Mouse (Mus musculus) heart, embryonic 11.5 days (tissue): ENCODE results near the gene Dnase2a. TPM values are rescaled to one million over a fixed set of nuclear protein-coding genes. Genes with fewer than 3 reads are reported as not detected.

Source experiments
- ATAC-seq: fragments of 200-750 bp; cut with Nextera tagmentation; replicated peaks from 2 replicates; pipeline ENCODE4 v1.8.0; 2017; ENCODE audit warnings: moderate library complexity; ENCODE audit not compliant: insufficient number of reproducible peaks, low FRiP score, low TSS enrichment
- H3K27ac ChIP-seq: fragments of 300-500 bp; sonication (generic); 2 replicates; pipeline ENCODE4 v1.5.1; 2014; ENCODE audit warnings: mild to moderate bottlenecking, low read depth, low read length
- H3K27me3 ChIP-seq: fragments of 300-500 bp; sonication (generic); 2 replicates; pipeline ENCODE4 v1.6.1; 2014; ENCODE audit warnings: mild to moderate bottlenecking, low read length, mixed read lengths; ENCODE audit not compliant: control insufficient read depth, insufficient read depth
- H3K36me3 ChIP-seq: fragments of 300-500 bp; sonication (generic); 2 replicates; pipeline ENCODE4 v1.6.1; 2014; ENCODE audit warnings: mild to moderate bottlenecking, low read length, moderate library complexity, mixed read lengths; ENCODE audit not compliant: control insufficient read depth, insufficient read depth
- H3K4me1 ChIP-seq: fragments of 300-500 bp; sonication (generic); 2 replicates; pipeline ENCODE4 v1.6.1; 2014; ENCODE audit warnings: low read length; ENCODE audit not compliant: control insufficient read depth, insufficient read depth
- H3K4me2 ChIP-seq: fragments of 300-500 bp; sonication (generic); 2 replicates; pipeline ENCODE4 v1.6.1; 2014; ENCODE audit warnings: mild to moderate bottlenecking, moderate library complexity
- H3K4me3 ChIP-seq: fragments of 300-500 bp; sonication (generic); 2 replicates; pipeline ENCODE4 v1.5.1; 2014; ENCODE audit warnings: low read depth, low read length
- H3K9ac ChIP-seq: fragments of 300-500 bp; sonication (generic); 2 replicates; pipeline ENCODE4 v1.6.1; 2014; ENCODE audit warnings: mild to moderate bottlenecking, low read depth, low read length, moderate library complexity
- H3K9me3 ChIP-seq: fragments of 300-500 bp; sonication (generic); replicated peaks from 2 replicates; pipeline ENCODE4 v1.6.1; 2016; ENCODE audit warnings: low read length; ENCODE audit not compliant: control insufficient read depth
- WGBS: fragments of 180-500 bp; shearing (Covaris S2); extraction: QIAGEN DNeasy Blood & Tissue Kit; methylation state at CpG from one replicate; pipeline ENCODE4 v1.1.7; 2014; ENCODE audit not compliant: insufficient replicate concordance; 5-methylcytosine and 5-hydroxymethylcytosine counted together
- polyA plus RNA-seq: library from polyadenylated mRNA; unstranded; fragments of >200 nt; fragmentation: Nextera tagmentation; extraction: Ambion mirVana; gene quantifications from 2 replicates; pipeline ENCODE4 v1.2.1, GENCODE M21; 2014

The Dnase2a gene
- polyA plus RNA-seq = 4.3 and 5.4 TPM in 2 replicates

DNA sequence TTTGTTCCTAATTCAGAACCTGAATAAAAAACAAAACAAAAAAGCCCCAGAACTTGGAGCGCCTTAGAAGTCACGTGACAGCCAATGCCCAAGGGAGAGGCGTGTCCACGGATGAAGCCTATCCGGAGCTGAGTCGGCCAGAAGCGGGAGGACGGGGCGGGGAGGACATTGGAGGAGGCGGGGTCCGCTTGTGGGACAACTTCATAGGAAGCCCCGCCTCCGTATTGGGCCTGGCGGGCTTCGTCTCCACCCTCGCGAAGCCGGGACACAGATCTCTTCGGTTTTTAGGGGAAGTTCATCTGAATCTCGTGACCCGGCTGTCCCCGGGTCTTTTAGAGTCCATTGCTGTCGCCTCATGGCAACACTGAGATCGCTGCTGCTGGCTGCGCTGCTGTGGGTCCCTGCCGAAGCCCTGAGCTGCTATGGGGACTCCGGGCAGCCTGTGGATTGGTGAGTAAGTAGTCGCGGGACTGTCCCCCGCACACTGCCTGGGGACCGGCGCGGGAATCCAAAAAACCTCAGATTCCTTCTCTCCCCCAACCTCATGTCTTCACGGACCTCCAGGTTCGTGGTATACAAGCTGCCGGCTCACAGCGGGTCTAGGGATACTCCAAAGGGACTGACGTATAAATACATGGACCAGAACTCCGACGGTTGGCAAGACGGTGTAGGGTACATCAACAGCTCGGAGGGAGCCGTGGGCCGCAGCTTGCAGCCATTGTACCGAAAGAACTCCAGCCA lies at the start of gene Dnase2a:
Gene Dnase2a (plus strand): TSS at position 140 of the 741 bp plus-strand sequence.
- H3K27me3 ChIP-seq = peaks cover 44% of the 10 kb centered on the region
- peak within 1 kb of the TSS; percentile 54 for H3K4me3 ChIP-seq
- WGBS = 1% methylated on average over 45 of the region's 45 CpGs
- peak; percentile 88 for ATAC-seq
- 0 out of 2 replicates have a peak within 1 kb of the TSS, but pooled peaks have one; percentile 2 for H3K27ac ChIP-seq
- peak within 1 kb of the TSS; percentile 72 for H3K9ac ChIP-seq
- peak within 1 kb of the TSS; percentile 92 for H3K4me2 ChIP-seq
- H3K9me3 ChIP-seq = no peaks in the 10 kb centered on the region
- H3K36me3 ChIP-seq = no peaks in the 10 kb centered on the region
- peaks cover 11% of the 10 kb centered on the region for H3K4me1 ChIP-seq

GRCm38 (mm10) chr8:84871376-84872308 lies 36.7 kb upstream of the Dnase2a start, which contains the start of gene Syce2:
Gene Syce2, plus strand, starts transcription at chr8:84872111.
- peaks cover 6% of the 10 kb centered on the region for H3K27me3 ChIP-seq
- H3K4me3 ChIP-seq = peak within 1 kb of the TSS; percentile 49
- H3K4me2 ChIP-seq = peak within 1 kb of the TSS; percentile 98
- no peak within 1 kb of the TSS for H3K27ac ChIP-seq
- no peaks in the 10 kb centered on the region for H3K9me3 ChIP-seq
- peaks cover 14% of the 10 kb centered on the region for H3K4me1 ChIP-seq
- 12% methylated on average over 46 of the region's 46 CpGs for WGBS
- peak within 1 kb of the TSS; percentile 68 for H3K9ac ChIP-seq
- peak; percentile 57 for ATAC-seq
- peaks cover 7% of the 10 kb centered on the region for H3K36me3 ChIP-seq

- peak overlapping the region; percentile 68 for H3K9ac ChIP-seq
- 2% methylated on average over 53 of the region's 54 CpGs for WGBS
- no peaks in the 10 kb centered on the region for H3K9me3 ChIP-seq
- ATAC-seq = peak; percentile 51
- H3K36me3 ChIP-seq = peaks cover 5% of the 10 kb centered on the region
- H3K4me3 ChIP-seq = peak overlapping the region; percentile 49
- peaks cover 14% of the 10 kb centered on the region for H3K4me1 ChIP-seq
- H3K27ac ChIP-seq = no peak overlapping the region
- H3K27me3 ChIP-seq = peaks cover 6% of the 10 kb centered on the region
- H3K4me2 ChIP-seq = peak overlapping the region; percentile 98
Measured at GRCm38 (mm10) chr8:84872309-84872965, 35.9 kb upstream of the Dnase2a start.

GRCm38 (mm10) chr8:84873016-84873415 lies 35.3 kb upstream of the Dnase2a start:
- H3K9ac ChIP-seq = peak overlapping the region; percentile 68; the same call in 1 of the 2 replicates
- peaks cover 14% of the 10 kb centered on the region for H3K4me1 ChIP-seq
- WGBS = 57% methylated on average over 4 of the region's 4 CpGs
- ATAC-seq = no peak
- H3K4me3 ChIP-seq = peak overlapping the region; percentile 49
- H3K4me2 ChIP-seq = peak overlapping the region; percentile 98
- peaks cover 6% of the 10 kb centered on the region for H3K27me3 ChIP-seq
- no peak overlapping the region for H3K27ac ChIP-seq
- H3K9me3 ChIP-seq = no peaks in the 10 kb centered on the region
- H3K36me3 ChIP-seq = peaks cover 3% of the 10 kb centered on the region; the same call in 1 of the 2 replicates

DNA sequence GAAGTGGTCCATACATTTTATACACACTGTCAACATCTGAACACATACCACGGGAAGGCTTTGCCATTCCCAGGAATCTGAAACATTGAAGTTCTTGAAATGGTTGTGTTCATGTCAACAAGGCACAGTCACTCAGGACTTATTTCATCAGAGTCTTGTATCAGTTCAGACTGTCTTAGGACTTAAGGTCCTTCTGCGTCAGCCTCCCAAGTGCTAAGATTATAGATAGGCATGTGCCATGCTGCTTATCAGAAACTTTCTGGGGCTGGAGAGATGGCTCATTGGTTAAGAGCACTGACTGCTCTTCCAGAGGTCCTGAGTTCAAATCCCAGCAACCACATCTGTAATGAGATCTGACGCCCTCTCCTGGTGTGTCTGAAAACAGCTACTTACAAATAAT lies 34.0 kb upstream of the Dnase2a start:
- no peak overlapping the region for H3K9ac ChIP-seq
- peaks cover 14% of the 10 kb centered on the region for H3K4me1 ChIP-seq
- 76% methylated on average over 3 of the region's 3 CpGs for WGBS
- no peak overlapping the region for H3K27ac ChIP-seq
- peaks cover 6% of the 10 kb centered on the region for H3K27me3 ChIP-seq
- no peaks in the 10 kb centered on the region for H3K36me3 ChIP-seq
- ATAC-seq = no peak
- H3K9me3 ChIP-seq = no peaks in the 10 kb centered on the region
- H3K4me3 ChIP-seq = no peak overlapping the region
- no peak overlapping the region for H3K4me2 ChIP-seq

- Histone ChIP-seq H3K27ac (no peak overlapping the region), H3K4me1 (peaks cover 4% of the 10 kb centered on the region), H3K27me3 (peaks cover 3% of the 10 kb centered on the region), H3K36me3 (no peaks in the 10 kb centered on the region), H3K4me3 (no peak overlapping the region), H3K9me3 (no peaks in the 10 kb centered on the region), H3K9ac (no peak overlapping the region), H3K4me2 (no peak overlapping the region)
- no peak for ATAC-seq
- WGBS = 68% methylated on average over 3 of the region's 3 CpGs
Measured at GRCm38 (mm10) chr8:84877297-84878035, 30.9 kb upstream of the Dnase2a start.

DNA sequence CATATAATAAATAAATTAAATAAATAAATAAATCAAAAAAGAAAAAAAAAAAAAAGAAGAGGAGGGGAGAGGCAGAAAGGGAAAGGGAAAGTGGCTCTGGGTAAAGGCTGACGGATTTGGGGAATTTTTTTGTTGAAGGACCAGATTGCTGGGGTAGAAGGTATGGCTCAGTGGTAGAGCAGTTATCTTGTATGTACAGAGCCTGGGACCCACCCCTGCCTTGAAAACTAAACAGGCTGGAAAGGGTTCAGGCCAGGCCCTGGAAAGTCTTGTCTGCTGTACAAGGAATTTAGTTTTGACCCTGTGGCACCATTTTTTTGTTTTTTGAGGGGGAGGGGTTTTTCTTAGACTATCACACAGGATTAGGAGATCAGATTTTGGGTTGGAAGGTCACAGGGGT lies 29.4 kb upstream of the Dnase2a start:
- no peak overlapping the region for H3K27ac ChIP-seq
- no peak overlapping the region for H3K9ac ChIP-seq
- WGBS = 68% methylated on average over 1 of the region's 1 CpGs
- H3K4me1 ChIP-seq = no peaks in the 10 kb centered on the region
- H3K9me3 ChIP-seq = no peaks in the 10 kb centered on the region
- H3K27me3 ChIP-seq = no peaks in the 10 kb centered on the region
- ATAC-seq = no peak
- H3K36me3 ChIP-seq = no peaks in the 10 kb centered on the region
- H3K4me2 ChIP-seq = no peak overlapping the region
- no peak overlapping the region for H3K4me3 ChIP-seq
